Mouse (Mus musculus) heart, postnatal 4 days (tissue): ENCODE data around the gene Lrr1. TPM values are rescaled to one million over a fixed set of nuclear protein-coding genes. Genes with fewer than 3 reads are reported as not detected.
"Not testable (repeated sequence)": the region's sequence is repeated elsewhere in the genome, so short reads cannot be mapped to it uniquely, and the experiment has no call there.

ENCODE experiments used
- DNase-seq: peaks from one replicate; pipeline ENCODE4 v3.0.0; 2021
- total RNA-seq, 2 experiments: library from RNA; stranded (reverse); gene quantifications; 2 replicates each; pipeline ENCODE4 v1.2.3; 2021

Lrr1 gene
- total RNA-seq, 2 experiments from 2014 or later = 4.1 to 5.2 TPM

DNA sequence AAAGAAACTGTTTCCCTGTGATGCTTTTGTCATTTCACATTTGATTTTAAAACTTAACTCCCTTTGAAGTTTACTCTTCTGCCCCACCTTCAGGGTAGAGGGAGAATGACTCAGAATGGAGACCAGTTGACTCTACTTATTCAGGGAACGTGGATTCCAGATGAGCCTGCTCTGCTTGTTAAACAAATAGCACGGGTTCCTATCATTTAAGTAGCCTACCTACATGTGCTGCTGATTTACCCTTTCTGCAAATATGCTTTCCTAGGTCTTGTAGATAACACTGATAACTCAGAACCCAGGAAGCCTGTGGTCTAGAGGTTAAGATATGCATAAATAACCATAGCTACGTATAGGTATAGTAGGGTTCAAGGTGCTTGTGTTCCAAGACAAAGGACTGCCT lies 3.7 kb upstream of the Lrr1 start:
- no peak for DNase-seq

DNA sequence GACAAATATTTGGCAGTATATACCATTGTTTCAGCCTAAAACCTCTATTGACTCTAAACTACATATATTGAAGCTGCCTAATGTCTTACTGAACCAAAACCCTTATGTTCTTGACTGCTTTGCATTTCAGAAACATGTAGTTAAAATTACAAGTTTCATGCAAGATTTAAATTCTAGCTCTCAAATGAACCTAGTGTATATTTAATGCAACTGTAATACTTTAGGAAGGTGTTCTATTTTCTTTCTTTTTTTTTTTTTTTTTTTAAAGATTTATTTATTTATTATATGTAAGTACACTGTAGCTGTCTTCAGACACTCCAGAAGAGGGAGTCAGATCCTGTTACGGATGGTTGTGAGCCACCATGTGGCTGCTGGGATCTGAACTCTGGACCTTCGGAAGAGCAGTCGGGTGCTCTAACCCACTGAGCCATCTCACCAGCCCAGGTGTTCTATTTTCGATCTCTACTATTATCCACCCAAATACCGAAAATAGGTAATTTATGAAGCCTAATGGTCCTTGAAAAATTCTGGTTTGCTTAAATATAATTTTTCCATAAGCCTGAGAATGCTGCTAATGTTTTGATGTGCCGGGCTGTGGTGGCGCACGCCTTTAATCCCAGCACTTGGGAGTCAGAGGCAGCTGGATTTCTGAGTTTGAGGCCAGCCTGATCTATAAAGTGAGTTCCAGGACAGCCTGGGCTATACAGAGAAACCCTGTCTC lies 1.6 kb upstream of the Lrr1 start:
- not testable (repeated sequence) for DNase-seq

DNA sequence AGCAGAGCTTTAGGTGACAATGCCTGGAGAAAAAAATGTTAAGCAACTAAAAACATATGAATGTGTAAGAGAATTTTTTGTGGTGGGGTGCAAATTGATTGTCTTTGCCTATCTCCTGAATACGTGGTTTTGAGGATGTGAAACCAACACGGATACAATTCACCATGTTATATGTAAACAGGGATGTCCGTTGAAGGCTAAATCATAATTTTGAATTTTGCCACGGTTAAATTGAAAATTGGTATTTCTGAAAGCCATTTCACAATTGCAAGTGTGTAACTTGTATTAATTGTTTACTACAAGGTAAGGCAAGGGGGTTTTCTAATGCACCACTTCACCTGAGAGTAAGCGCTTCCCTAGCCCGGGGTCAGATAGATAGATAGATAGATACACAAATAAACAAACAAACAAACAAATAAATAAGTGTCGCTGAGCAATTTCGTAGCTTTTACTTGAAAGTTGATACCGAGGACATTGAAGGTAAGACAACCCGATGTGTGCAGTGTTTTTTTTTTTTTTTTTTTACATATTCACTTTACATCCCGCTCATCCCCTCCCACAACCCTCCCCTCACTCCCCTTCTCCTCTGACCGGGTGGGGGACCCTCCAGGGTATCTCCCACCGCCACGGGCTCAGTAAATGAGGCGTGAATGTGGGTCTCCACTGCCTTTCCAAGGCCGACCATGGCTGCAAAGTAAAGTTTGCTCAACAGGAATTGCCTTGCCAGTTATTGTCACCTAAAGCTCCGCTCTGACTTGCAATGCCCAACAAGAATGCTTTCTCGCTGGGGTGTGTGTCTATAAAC lies 756 bp upstream of the Lrr1 start:
- DNase-seq = no peak

DNA sequence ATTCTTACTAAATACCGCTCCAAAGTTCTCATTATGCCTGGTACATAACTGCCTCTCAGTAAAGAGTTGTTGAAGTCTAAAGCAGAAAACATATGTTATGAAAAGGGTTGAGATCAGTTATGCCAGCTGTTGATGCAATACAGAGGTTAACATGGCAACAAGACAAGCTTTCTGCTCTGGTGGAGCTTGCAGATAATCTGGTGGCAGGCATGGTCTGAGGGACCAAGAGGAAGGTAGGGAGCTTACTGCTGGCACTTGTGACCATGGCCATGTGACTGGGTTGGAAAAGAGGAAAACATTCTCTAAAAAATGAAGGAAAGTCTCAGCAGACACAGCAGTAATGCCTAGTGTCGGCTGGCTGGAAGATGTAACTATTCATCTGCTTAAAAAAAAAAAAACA lies 2.7 kb downstream of the Lrr1 start:
- DNase-seq = no peak

DNA sequence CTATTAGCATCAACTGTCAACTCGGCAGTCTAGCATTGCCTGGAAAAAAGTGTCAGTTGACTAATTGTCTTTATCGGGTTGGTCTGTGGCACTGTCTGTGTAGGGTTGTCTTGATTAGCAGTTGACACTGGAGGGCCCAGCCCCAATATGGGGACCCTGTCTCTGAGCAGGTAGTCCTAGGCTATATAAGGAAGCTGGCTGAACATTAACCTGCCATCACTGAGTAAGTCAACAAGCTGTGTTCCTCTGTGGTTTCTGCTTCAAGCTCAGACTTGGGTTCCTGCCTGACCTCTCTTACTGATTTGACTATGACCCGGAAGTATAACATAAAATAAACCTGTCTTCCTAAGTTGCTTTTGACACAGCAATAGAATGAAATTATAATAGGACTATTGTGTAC lies 7.4 kb downstream of the Lrr1 start:
- no peak for DNase-seq

DNA sequence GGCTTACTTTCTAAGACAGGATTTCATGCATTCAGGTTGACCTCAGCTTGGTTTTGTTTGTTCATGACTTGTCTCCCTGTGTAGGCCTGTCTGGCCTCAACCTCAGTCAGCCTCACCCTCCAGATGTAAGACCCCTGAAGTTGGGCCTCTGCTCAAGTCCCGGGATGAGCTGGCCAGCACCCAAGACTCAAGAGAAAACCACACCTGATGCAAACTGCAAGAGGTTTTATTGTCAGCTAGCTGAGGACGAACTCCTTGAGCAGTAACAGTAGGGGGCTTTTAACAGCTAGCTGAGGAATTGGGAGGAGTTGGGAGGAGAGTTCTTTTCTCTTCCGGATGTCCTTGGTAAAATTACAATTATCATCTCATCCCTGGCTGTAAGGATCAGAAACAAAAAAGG lies 8.9 kb downstream of the Lrr1 start:
- no peak for DNase-seq

DNA sequence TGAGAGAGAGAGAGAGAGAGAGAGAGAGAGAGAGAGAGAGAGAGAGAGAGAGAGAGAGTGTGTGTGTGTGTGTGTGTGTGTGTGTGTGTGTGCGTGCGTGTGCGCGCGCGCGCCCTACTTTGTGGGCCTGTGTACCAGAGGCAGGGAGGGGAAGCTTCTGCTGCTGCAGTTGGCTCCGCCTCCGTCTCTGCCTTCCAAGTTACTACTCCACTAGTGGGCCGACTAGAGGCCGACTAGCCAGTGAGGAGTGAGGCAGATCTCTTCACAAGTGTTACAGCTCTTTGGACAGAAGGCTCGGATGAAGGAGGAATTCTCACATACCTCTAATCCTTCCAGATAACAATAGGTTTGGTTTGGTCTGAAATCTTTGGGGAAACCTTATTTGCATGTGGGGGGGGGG lies 10.8 kb downstream of the Lrr1 start:
- DNase-seq = no peak

DNA sequence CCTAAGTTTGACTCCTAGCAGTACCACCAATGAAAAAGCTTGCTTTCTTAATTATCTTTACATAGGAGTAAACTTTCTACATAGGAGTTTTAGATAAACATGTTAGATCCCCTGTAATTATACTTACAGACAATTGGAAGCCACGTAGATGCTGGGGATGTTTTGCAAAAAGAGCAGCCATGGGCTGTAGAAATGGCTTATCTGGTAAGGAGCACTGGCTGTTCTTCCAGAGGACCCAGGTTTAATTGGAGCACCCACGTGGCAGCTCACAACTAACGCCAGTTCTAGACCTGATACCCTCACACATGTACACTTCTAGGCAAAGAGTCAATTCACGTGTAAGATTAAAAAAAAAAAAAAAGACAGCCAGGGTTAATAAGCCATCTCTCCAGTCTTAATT lies 13.2 kb downstream of the Lrr1 start:
- no peak for DNase-seq

DNA sequence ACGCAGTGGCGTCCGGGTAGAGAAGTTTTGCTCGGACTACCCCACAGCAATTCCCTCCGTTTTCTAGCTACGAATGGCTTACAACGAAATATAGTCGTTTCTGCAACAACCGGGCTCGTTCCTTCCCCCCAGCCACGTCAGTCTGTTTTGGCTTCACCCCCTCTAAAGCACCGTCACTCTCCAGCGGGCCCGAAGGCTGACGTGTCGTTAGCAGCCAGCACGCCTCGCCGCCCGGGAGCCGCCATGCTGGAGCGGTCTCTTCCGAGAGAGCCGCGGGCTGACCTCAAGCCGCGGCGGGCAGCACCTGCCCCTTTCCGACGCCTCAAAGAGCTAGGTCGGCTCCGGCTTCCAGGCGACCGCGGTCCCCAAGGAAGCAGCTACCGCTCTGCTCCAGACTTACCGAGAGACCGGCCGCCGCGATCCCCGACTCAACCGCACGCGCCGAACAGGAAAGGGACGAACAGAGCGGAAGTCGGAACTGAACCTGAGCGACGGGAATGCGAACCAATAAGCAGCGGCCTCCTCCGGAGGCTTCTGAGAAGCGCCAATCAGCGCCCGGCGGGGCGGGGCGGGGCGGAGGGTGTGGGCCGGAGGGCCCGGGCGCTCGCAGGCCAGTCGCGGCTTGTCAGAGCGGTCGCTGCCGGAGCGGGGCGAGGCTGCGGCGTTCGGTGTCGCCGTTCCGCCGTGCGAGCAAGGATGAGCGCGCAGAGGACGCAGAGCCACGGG lies 15.1 kb downstream of the Lrr1 start, which contains the start of the genes Rpl36al and Mgat2:
Gene Rpl36al (minus strand): TSS at position 501 of the 726 bp plus-strand sequence.
Gene Mgat2 (plus strand): TSS at position 575 of the 726 bp plus-strand sequence.
- peak; percentile 99 for DNase-seq

DNA sequence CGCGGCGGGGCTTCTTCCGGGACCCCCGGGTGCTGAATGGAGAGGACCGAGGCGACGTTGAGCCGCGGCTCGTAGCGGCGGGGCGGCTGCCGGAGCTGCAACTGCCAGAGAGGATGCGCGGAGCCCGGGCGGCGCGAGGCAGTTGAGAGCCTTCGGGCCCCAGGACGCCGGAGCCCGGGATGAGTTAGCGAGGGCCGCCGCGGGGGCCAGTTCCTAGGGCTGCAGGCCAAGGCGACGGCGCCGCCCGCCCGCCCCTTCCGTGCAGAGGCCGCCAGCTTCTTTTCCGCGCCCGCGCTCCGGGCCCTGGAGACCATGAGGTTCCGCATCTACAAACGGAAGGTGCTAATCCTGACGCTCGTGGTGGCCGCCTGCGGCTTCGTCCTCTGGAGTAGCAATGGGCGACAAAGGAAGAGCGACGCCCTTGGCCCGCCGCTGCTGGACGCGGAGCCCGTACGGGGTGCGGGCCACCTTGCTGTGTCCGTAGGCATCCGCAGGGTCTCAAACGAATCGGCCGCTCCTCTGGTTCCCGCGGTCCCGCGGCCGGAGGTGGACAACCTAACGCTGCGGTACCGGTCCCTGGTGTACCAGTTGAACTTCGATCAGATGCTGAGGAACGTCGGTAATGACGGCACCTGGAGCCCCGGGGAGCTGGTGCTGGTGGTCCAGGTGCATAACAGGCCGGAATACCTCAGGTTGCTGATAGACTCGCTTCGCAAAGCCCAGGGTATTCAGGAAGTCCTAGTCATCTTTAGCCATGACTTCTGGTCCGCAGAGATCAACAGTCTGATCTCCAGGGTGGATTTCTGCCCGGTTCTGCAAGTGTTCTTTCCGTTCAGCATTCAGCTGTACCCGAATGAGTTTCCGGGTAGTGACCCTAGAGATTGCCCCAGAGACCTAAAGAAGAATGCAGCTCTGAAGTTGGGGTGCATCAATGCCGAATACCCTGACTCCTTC lies 16.0 kb downstream of the Lrr1 start:
- DNase-seq = peak; percentile 70

DNA sequence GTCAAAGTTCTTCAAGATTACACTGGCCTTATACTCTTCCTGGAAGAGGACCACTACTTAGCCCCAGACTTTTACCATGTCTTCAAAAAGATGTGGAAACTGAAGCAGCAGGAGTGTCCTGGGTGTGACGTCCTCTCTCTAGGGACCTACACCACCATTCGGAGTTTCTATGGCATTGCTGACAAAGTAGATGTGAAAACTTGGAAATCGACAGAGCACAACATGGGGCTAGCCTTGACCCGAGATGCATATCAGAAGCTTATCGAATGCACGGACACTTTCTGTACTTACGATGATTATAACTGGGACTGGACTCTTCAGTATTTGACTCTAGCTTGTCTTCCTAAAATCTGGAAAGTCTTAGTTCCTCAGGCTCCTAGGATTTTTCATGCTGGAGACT lies 16.8 kb downstream of the Lrr1 start:
- DNase-seq = no peak

DNA sequence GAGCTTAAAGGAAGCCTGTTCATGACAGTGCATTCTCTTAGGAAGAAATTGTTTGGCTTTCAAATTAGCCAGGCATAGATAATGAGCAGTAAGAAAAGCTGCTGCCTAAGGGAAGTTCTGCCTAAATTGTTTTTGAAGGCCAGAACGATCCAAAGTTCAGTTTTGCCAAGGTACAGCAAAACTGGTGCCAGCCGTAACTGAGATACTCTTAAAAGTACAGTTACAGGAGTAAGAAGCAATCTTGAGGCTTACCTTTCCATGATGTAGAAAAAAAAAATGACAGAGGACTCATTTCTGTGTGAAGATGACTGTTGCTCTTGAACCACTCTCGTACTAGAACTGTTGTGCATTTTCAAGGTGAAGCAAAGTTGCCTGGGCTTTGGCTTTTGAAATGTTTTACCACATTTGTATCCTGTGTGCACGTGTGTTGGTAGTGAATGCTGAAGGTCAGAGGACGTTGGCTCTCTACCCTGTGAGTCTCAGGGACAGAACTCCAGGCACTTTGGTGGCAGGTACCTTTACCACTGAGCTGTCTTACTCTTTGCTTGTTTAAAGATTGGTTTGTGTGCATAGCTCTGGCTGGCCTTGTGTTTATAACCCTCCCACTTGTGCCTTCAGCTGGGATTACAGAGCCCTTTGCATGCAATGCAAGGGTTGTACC lies 18.3 kb downstream of the Lrr1 start:
- DNase-seq = no peak

DNA sequence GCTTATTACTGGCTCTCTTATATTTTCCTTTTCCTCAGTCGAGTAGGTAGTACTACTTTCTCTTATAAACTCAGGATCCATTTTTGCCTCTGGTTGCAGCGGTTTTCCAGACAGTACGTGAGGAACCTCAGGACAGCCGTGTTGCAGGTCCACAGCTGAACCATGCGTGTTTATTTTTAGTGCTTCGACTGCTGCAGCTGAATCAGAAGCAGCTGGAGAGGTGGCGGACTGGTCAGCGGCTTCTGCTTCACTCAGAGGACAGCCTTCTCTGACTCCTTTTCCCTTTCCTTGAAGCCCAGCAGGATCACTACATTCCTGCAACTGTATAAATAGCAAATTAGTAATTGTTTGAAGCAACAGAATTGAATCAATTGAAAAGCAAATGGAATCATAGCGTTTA lies 21.5 kb downstream of the Lrr1 start:
- no peak for DNase-seq

DNA sequence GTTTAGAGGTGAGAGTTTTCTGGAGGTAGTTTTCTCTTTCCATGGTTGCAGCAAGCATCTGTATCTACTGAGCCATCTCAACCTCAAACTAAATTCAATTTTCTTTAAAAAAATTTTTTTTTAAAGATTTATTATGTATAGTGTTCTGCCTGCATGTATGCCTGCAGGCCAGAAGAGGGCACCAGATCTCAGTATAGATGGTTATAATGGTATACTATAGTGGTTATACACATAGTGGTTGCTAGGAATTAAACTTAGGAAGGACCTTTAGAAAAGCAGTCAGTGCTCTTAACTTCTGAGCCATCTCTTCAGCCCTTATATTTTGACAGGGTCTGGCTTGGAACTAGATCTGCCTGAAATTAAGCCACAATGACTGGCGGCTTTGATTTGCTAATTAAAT lies 21.9 kb downstream of the Lrr1 start:
- DNase-seq = no peak

DNA sequence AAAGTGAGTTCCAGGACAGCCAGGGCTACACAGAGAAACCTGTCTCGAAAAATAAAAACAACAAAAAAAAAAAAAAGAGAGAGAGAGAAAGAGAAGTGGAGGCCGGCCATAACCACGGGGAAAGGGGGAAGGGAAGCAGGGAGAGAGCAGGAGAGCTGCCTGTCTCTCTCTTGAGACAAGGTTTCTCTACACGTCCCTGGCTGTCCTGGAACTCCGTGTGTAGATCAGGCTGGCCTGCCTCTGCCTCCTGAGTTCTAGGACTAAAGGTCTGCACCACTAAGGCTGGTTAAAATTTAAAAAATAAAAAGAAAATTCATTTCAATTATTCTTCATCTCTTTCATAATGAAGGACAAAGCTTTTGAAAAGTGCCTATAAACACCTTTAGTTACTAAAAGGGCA lies 22.8 kb downstream of the Lrr1 start:
- no peak for DNase-seq

DNA sequence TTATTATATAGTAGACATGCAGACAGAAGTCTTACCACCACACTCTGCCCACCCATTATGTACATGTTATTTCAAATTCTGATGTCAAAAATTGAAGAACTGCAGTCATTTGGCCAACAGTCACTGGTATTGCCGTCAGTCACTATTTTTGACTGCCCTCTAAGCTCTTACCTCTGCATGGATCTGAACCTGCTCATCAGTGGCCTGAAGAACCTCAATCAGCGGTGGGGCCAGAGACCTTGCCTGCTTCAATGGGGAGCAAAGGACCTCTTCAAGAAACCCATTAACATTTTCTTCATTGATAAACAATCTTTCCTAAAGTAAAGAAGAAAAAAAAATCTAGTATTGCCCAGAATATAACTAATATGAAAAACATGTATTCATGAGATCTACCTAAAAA lies 24.0 kb downstream of the Lrr1 start:
- no peak for DNase-seq

DNA sequence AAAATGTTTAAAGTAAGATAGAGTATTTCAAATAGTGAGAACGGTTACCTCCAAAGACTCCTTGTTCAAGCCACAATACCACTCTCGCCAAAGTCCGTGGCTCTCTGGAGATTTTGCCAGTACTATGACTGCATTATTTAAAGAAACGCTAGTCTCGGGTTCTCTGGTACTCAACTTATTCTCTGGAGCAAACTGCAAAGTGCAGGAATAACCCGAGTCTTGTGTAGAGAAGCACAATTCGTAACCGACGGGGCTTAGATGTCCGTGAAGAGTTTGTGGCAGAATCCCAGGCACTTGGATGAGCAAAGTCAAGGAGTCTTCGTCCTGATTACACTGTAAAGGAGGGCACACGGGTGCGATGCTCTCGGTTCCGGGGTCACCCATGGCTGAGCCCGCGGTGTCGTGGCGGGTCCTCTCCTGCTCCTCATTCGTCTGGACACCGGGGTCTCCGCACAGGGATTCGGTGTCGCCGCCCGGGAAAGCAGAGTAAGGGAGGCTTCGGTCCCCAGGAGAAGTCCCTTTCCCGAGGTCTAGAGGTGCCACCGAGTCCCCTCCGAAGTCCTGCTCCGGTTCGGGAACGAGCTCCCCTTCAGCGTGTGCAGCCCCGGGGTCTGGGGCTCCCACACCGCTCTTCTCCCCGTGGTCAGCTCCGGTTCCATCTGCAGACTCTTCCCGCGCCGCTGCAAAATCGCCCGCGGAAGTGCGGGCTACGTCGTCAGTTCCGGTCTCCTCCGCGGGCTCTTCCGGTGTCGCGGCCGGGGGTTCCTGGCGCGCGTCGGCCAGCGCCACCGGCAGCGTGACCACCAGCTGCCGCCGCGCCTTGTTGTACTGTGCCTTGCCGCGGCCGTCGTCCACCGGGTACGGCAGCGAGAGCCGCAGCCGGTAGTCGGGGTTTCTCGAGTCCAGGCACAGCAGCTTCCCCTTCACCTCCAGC lies 28.1 kb downstream of the Lrr1 start, which contains the start of gene Gm49383:
Gene Gm49383 (minus strand): TSS at position 661 of the 934 bp plus-strand sequence.
- peak; percentile 72 for DNase-seq

DNA sequence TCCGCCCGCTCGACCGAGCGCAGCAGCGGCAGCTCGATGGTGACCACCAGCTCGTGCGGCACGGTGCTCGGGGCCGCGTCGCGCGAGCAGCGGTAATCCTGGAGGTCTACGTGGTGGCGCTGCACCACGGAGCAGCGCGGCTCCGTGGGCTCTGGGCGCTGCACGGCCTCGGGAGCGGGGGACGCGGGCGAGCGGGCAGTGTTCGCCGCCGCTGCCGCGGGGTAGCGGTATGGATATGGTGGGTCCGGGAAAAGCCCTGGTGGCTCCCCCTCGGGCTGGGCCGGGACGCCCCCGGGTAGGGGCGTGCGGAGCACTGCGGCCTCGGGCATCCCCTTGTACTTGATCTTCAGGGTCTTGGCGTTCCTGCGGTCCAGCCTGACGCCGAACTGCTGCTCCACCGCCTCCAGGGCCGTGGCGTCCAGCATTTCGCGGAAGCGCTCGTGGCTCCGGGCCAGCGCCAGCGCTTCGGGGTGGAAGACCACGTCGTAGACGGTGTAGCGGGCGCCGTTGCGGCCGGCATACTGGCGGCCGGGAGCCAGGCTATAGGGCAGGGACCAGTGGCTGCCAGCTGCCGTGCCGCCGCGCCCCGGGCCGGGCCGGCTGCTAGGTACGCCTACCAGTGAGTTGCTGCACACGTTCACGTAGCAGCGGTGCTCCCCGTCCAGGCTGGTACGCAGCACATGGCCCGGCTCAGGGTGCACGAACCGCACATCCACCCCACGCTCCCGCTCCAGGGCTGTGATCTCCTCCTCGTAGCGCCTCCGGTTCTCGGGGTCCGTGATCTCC lies 29.0 kb downstream of the Lrr1 start:
- DNase-seq = peak; percentile 70

DNA sequence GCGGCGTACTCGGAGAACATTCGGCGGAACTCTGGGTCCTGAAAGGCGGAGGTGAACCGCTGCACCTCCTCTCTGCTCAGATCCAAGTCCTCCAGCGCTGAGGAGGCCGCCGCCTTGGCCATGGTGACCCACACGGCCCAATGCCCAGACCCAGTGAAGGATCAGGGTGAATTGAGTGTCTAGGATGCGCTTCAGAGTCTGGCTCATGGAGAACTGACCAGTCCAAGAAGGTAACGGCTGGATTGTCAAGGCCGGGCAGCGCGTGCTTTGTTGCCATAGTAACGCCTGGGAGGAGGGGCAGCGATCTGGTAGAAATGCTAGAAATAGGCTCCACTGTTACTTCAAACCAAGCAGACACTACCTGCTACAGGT lies 29.5 kb downstream of the Lrr1 start, which contains the start of gene Dnaaf2:
Gene Dnaaf2 (minus strand): TSS at position 266 of the 372 bp plus-strand sequence.
- peak; percentile 76 for DNase-seq
